Mouse (Mus musculus) urinary bladder, postnatal 0 days (tissue): ENCODE data around the gene Fam124a. TPM values are rescaled to one million over a fixed set of nuclear protein-coding genes. Genes with fewer than 3 reads are reported as not detected.

Source experiments
- polyA plus RNA-seq: library from polyadenylated mRNA; unstranded; fragments of >200 nt; fragmentation: Nextera tagmentation; extraction: Ambion mirVana; gene quantifications from 2 replicates; pipeline ENCODE4 v1.2.1, GENCODE M21; 2015

Fam124a gene
- 16.6 and 20.3 TPM in 2 replicates for polyA plus RNA-seq

GRCm38 (mm10) chr14:62555309-62555829 is at the start of gene Fam124a:
TSS of gene Fam124a (plus strand) at chr14:62555737.

DNA sequence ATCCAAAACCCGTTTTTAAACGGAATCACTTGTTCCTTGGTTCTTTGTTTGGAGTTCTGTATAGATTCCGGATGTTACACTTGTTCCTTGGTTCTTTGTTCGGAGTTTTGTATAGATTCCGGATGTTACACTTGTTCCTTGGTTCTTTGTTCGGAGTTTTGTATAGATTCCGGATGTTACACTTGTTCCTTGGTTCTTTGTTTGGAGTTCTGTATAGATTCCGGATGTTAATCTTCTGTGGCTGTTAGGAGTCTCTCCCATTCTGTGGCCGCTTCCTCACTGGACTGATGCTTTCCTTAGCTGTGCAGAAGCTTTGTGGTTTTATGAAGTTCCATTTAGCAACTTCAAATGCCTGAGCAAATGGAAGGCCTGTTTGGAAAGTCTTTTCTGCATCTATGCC is 11.3 kb downstream of the Fam124a start, which contains the start of gene Gm4131:
Gene Gm4131 (minus strand): TSS at position 101 of the 400 bp plus-strand sequence.

Other genes starting within 250 kb of the Fam124a start
- gene Gucy1b2, start 99.4 kb upstream of the Fam124a start, polyA plus RNA-seq = 0.06 TPM in 1 of 2 replicates, not detected in the other
- gene Gm4131, start 11.2 kb downstream of the Fam124a start, polyA plus RNA-seq = not detected in 2 replicates
- gene Serpine3, start 107.9 kb downstream of the Fam124a start, polyA plus RNA-seq = not detected in 2 replicates
- 7.5 and 9.2 TPM in 2 replicates for gene Ints6, start 205.4 kb downstream of the Fam124a start, polyA plus RNA-seq